Mouse (Mus musculus): ENCODE results near the gene Arhgap5. TPM values are rescaled to one million over a fixed set of nuclear protein-coding genes. Genes with fewer than 3 reads are reported as not detected.

Gene Arhgap5
- polyA plus RNA-seq, 1 experiment = 9.9 TPM

- Histone ChIP-seq H3K79me2 (ENCODE audit: control insufficient read depth, insufficient read depth) (peaks cover 16% of the 10 kb centered on the region), H3K36me3 (ENCODE audit: control insufficient read depth, insufficient read depth) (no peaks in the 10 kb centered on the region), H3K4me3 (no peak overlapping the region), H3K4me2 (ENCODE audit: low read depth) (no peak overlapping the region), H3K27me3 (ENCODE audit: control insufficient read depth, insufficient read depth, insufficient read length) (no peaks in the 10 kb centered on the region), H3ac (ENCODE audit: control insufficient read depth, insufficient read length) (no peak overlapping the region)
- TF ChIP-seq SRF (IDR thresholded peaks at IDR 0.05; ENCODE audit: control insufficient read depth, insufficient read length, low read depth) = no peak
- no peak for TF ChIP-seq USF1 (IDR thresholded peaks at IDR 0.05; ENCODE audit: low read depth)
Measured at GRCm38 (mm10) chr12:52500915-52501833, 2.6 kb upstream of the Arhgap5 start.

GRCm38 (mm10) chr12:52502161-52502560, 1.6 kb upstream of the Arhgap5 start:
- H3K4me2 ChIP-seq (ENCODE audit: low read depth) = no peak overlapping the region
- H3K36me3 ChIP-seq (ENCODE audit: control insufficient read depth, insufficient read depth) = no peaks in the 10 kb centered on the region
- no peak overlapping the region for H3K4me3 ChIP-seq
- no peak overlapping the region for H3ac ChIP-seq (ENCODE audit: control insufficient read depth, insufficient read length)
- H3K27me3 ChIP-seq (ENCODE audit: control insufficient read depth, insufficient read depth, insufficient read length) = no peaks in the 10 kb centered on the region
- peaks cover 26% of the 10 kb centered on the region for H3K79me2 ChIP-seq (ENCODE audit: control insufficient read depth, insufficient read depth)
- TF ChIP-seq MYOD1 (IDR thresholded peaks at IDR 0.05; ENCODE audit: control insufficient read depth in 1 of 3, insufficient read length in 2 of 3, low read depth in 2 of 3) = no peak
- no peak for TF ChIP-seq TCF12 (IDR thresholded peaks at IDR 0.05; ENCODE audit: insufficient read depth, poor library complexity, severe bottlenecking)
- TF ChIP-seq CEBPB (IDR thresholded peaks at IDR 0.05; ENCODE audit: insufficient read depth, poor library complexity, severe bottlenecking) = no peak
- no peak for TF ChIP-seq POLR2A (IDR thresholded peaks at IDR 0.05; ENCODE audit: insufficient read length, low read depth)
- TF ChIP-seq SRF (IDR thresholded peaks at IDR 0.05; ENCODE audit: control insufficient read depth, insufficient read length, low read depth) = no peak
- no peak for TF ChIP-seq E2F4 (IDR thresholded peaks at IDR 0.05; ENCODE audit: insufficient read depth)
- no peak for TF ChIP-seq MYOG (IDR thresholded peaks at IDR 0.05; ENCODE audit: control insufficient read depth in 1 of 3, insufficient read depth in 1 of 3, insufficient read length in 2 of 3, low read depth in 2 of 3)
- TF ChIP-seq MAX (IDR thresholded peaks at IDR 0.05; ENCODE audit: low read depth) = no peak
- no peak for TF ChIP-seq USF1 (IDR thresholded peaks at IDR 0.05; ENCODE audit: low read depth)
- no peak for TF ChIP-seq TCF3 (IDR thresholded peaks at IDR 0.05; ENCODE audit: insufficient read length, low read depth)
- TF ChIP-seq POLR2AphosphoS2 (IDR thresholded peaks at IDR 0.05; ENCODE audit: insufficient read length, low read depth) = no peak
- TF ChIP-seq REST (IDR thresholded peaks at IDR 0.05; ENCODE audit: insufficient read depth, insufficient read length) = no peak

- TF ChIP-seq MAX (IDR thresholded peaks at IDR 0.05; ENCODE audit: low read depth) (no peak), USF1 (IDR thresholded peaks at IDR 0.05; ENCODE audit: low read depth) (no peak), MYOD1 (IDR thresholded peaks at IDR 0.05; ENCODE audit: control insufficient read depth in 1 of 3, insufficient read length in 2 of 3, low read depth in 2 of 3) (no peak), TCF12 (IDR thresholded peaks at IDR 0.05; ENCODE audit: insufficient read depth, poor library complexity, severe bottlenecking) (no peak), TCF3 (IDR thresholded peaks at IDR 0.05; ENCODE audit: insufficient read length, low read depth) (no peak), REST (IDR thresholded peaks at IDR 0.05; ENCODE audit: insufficient read depth, insufficient read length) (no peak), SRF (IDR thresholded peaks at IDR 0.05; ENCODE audit: control insufficient read depth, insufficient read length, low read depth) (no peak), MYOG (IDR thresholded peaks at IDR 0.05; ENCODE audit: control insufficient read depth in 1 of 3, insufficient read depth in 1 of 3, insufficient read length in 2 of 3, low read depth in 2 of 3) (no peak)
- H3ac ChIP-seq (ENCODE audit: control insufficient read depth, insufficient read length) = peak overlapping the region; percentile 78
- H3K4me3 ChIP-seq = peak overlapping the region; percentile 62
- H3K79me2 ChIP-seq (ENCODE audit: control insufficient read depth, insufficient read depth) = peaks cover 36% of the 10 kb centered on the region
- no peaks in the 10 kb centered on the region for H3K27me3 ChIP-seq (ENCODE audit: control insufficient read depth, insufficient read depth, insufficient read length)
- H3K36me3 ChIP-seq (ENCODE audit: control insufficient read depth, insufficient read depth) = no peaks in the 10 kb centered on the region
- peak overlapping the region; percentile 78 for H3K4me2 ChIP-seq (ENCODE audit: low read depth)
Measured at GRCm38 (mm10) chr12:52503131-52503455, 679 bp upstream of the Arhgap5 start.

- peak overlapping the region; percentile 78 for H3ac ChIP-seq (ENCODE audit: control insufficient read depth, insufficient read length)
- peak overlapping the region; percentile 79 for H3K4me2 ChIP-seq (ENCODE audit: low read depth)
- H3K79me2 ChIP-seq (ENCODE audit: control insufficient read depth, insufficient read depth) = peaks cover 50% of the 10 kb centered on the region
- H3K4me3 ChIP-seq = peak overlapping the region; percentile 62
- H3K36me3 ChIP-seq (ENCODE audit: control insufficient read depth, insufficient read depth) = no peaks in the 10 kb centered on the region
- TF ChIP-seq POLR2AphosphoS2 (IDR thresholded peaks at IDR 0.05; ENCODE audit: insufficient read length, low read depth) (no peak), USF1 (IDR thresholded peaks at IDR 0.05; ENCODE audit: low read depth) (no peak), E2F4 (IDR thresholded peaks at IDR 0.05; ENCODE audit: insufficient read depth) (no peak)
- H3K27me3 ChIP-seq (ENCODE audit: control insufficient read depth, insufficient read depth, insufficient read length) = no peaks in the 10 kb centered on the region
Measured at GRCm38 (mm10) chr12:52504331-52505181, 784 bp downstream of the Arhgap5 start.

- Histone ChIP-seq H3K4me3 (no peak overlapping the region), H3K79me2 (ENCODE audit: control insufficient read depth, insufficient read depth) (peaks cover 94% of the 10 kb centered on the region), H3K4me2 (ENCODE audit: low read depth) (no peak overlapping the region), H3K36me3 (ENCODE audit: control insufficient read depth, insufficient read depth) (peaks cover 10% of the 10 kb centered on the region), H3ac (ENCODE audit: control insufficient read depth, insufficient read length) (no peak overlapping the region), H3K27me3 (ENCODE audit: control insufficient read depth, insufficient read depth, insufficient read length) (no peaks in the 10 kb centered on the region)
- TF ChIP-seq TCF12 (IDR thresholded peaks at IDR 0.05; ENCODE audit: insufficient read depth, poor library complexity, severe bottlenecking) = no peak
- no peak for TF ChIP-seq MAX (IDR thresholded peaks at IDR 0.05; ENCODE audit: low read depth)
- TF ChIP-seq MYOD1 (IDR thresholded peaks at IDR 0.05; ENCODE audit: control insufficient read depth in 1 of 3, insufficient read length in 2 of 3, low read depth in 2 of 3) = no peak
- no peak for TF ChIP-seq USF1 (IDR thresholded peaks at IDR 0.05; ENCODE audit: low read depth)
- TF ChIP-seq POLR2A (IDR thresholded peaks at IDR 0.05; ENCODE audit: insufficient read length, low read depth) = no peak
- TF ChIP-seq CEBPB (IDR thresholded peaks at IDR 0.05; ENCODE audit: insufficient read depth, poor library complexity, severe bottlenecking) = no peak
- no peak for TF ChIP-seq SRF (IDR thresholded peaks at IDR 0.05; ENCODE audit: control insufficient read depth, insufficient read length, low read depth)
- TF ChIP-seq MYOG (IDR thresholded peaks at IDR 0.05; ENCODE audit: control insufficient read depth in 1 of 3, insufficient read depth in 1 of 3, insufficient read length in 2 of 3, low read depth in 2 of 3) = no peak
- no peak for TF ChIP-seq TCF3 (IDR thresholded peaks at IDR 0.05; ENCODE audit: insufficient read length, low read depth)
- no peak for TF ChIP-seq POLR2AphosphoS2 (IDR thresholded peaks at IDR 0.05; ENCODE audit: insufficient read length, low read depth)
- TF ChIP-seq E2F4 (IDR thresholded peaks at IDR 0.05; ENCODE audit: insufficient read depth) = no peak
- TF ChIP-seq REST (IDR thresholded peaks at IDR 0.05; ENCODE audit: insufficient read depth, insufficient read length) = no peak
Measured at GRCm38 (mm10) chr12:52524699-52525098, 20.9 kb downstream of the Arhgap5 start.
